Mouse (Mus musculus): Measurements from ENCODE around the gene Vmn1r28. TPM values are rescaled to one million over a fixed set of nuclear protein-coding genes. Genes with fewer than 3 reads are reported as not detected.

Gene Vmn1r28
- not detected in 2 replicates for polyA plus RNA-seq (2015; fragmentation: Nextera tagmentation; extraction: Ambion mirVana)

GRCm38 (mm10) chr6:58261737-58262136 lies at the start of gene Vmn1r28:
Gene Vmn1r28, plus strand, starts transcription at chr6:58262037.

GRCm38 (mm10) chr6:58218721-58219120 lies 43.1 kb upstream of the Vmn1r28 start, which contains the start of gene Vmn1r27:
Gene Vmn1r27, minus strand, starts transcription at chr6:58218821.

GRCm38 (mm10) chr6:58301249-58301648 lies 39.4 kb downstream of the Vmn1r28 start, which contains the start of gene Vmn1r29:
Gene Vmn1r29, plus strand, starts transcription at chr6:58301549.

Other genes with a start within 250 kb of the Vmn1r28 start
- not detected in 2 replicates for gene Vmn1r26, start 246.9 kb upstream of the Vmn1r28 start, polyA plus RNA-seq (2015; fragmentation: Nextera tagmentation; extraction: Ambion mirVana)
- not detected in 2 replicates for gene Vmn1r27, start 43.2 kb upstream of the Vmn1r28 start, polyA plus RNA-seq (2015; fragmentation: Nextera tagmentation; extraction: Ambion mirVana)
- gene Vmn1r29, start 39.5 kb downstream of the Vmn1r28 start, polyA plus RNA-seq (2015; fragmentation: Nextera tagmentation; extraction: Ambion mirVana) = not detected in 2 replicates
- gene Vmn1r30, start 181.3 kb downstream of the Vmn1r28 start, polyA plus RNA-seq (2015; fragmentation: Nextera tagmentation; extraction: Ambion mirVana) = not detected in 2 replicates
- gene Vmn1r31, start 213.3 kb downstream of the Vmn1r28 start, polyA plus RNA-seq (2015; fragmentation: Nextera tagmentation; extraction: Ambion mirVana) = not detected in 2 replicates